Mouse (Mus musculus) cortical plate, adult 2 months (tissue): Measurements from ENCODE around the gene Blmh. TPM values are rescaled to one million over a fixed set of nuclear protein-coding genes. Genes with fewer than 3 reads are reported as not detected.
A peak's percentile ranks its signal among the peaks of the same experiment; 100 is the strongest.

Source experiments
- H3K27ac ChIP-seq: fragments of 200-500 bp; 2 replicates; pipeline ENCODE4 v1.5.1; 2012; ENCODE audit warnings: low read length, control low read depth, inconsistent platforms; ENCODE audit not compliant: insufficient read depth
- H3K4me1 ChIP-seq: fragments of 200-500 bp; 2 replicates; pipeline ENCODE4 v1.6.1; 2011; ENCODE audit warnings: low read length; ENCODE audit not compliant: control insufficient read depth, insufficient read depth
- H3K4me3 ChIP-seq: fragments of 200-500 bp; 2 replicates; pipeline ENCODE4 v1.5.1; 2011; ENCODE audit warnings: mild to moderate bottlenecking, low read length, control low read depth; ENCODE audit not compliant: insufficient read depth
- CTCF ChIP-seq: fragments of 200-500 bp; IDR thresholded peaks from 2 replicates; pipeline ENCODE4 v1.5.1; 2011; ENCODE audit warnings: mild to moderate bottlenecking, control low read depth, low read length; ENCODE audit not compliant: insufficient read depth; ENCODE audit errors: extremely low read depth
- POLR2A ChIP-seq: fragments of 200-500 bp; IDR thresholded peaks from 2 replicates; pipeline ENCODE4 v1.6.1; 2011; ENCODE audit warnings: mild to moderate bottlenecking, low read length, control low read depth; ENCODE audit not compliant: insufficient read depth; ENCODE audit errors: extremely low read depth
- polyA plus RNA-seq: library from polyadenylated mRNA; depleted of rRNA; stranded (reverse); fragments of >200 nt; gene quantifications from 2 replicates; pipeline ENCODE4 v1.2.3, GENCODE M21; 2012; rRNA removed

The Blmh gene
- 37.7 and 38.1 TPM in 2 replicates for polyA plus RNA-seq

GRCm38 (mm10) chr11:76924759-76925236 is at the start of gene Blmh:
Gene Blmh (plus strand): TSS chr11:76924809.
- TF ChIP-seq CTCF (no peak), POLR2A (no peak)
- no peak within 1 kb of the TSS for H3K4me3 ChIP-seq
- H3K27ac ChIP-seq = no peak within 1 kb of the TSS
- no peaks in the 10 kb centered on the region for H3K4me1 ChIP-seq

- TF ChIP-seq POLR2A = no peak
- TF ChIP-seq CTCF = no peak
Observed at GRCm38 (mm10) chr11:76879816-76880215, 44.8 kb upstream of the Blmh start.

GRCm38 (mm10) chr11:76884451-76884850 is 40.2 kb upstream of the Blmh start:
- Histone ChIP-seq H3K4me3 (no peak overlapping the region), H3K27ac (no peak overlapping the region), H3K4me1 (no peaks in the 10 kb centered on the region)
- TF ChIP-seq POLR2A (no peak), CTCF (no peak)

More at GRCm38 (mm10) chr11:76879816-76880215, 44.8 kb upstream of the Blmh start:
- Histone ChIP-seq H3K27ac (no peak overlapping the region), H3K4me1 (no peaks in the 10 kb centered on the region), H3K4me3 (no peak overlapping the region)

- Histone ChIP-seq H3K27ac (peak overlapping the region; percentile 49; the same call in 1 of the 2 replicates), H3K4me1 (no peaks in the 10 kb centered on the region), H3K4me3 (no peak overlapping the region)
- no peak for TF ChIP-seq CTCF
- no peak for TF ChIP-seq POLR2A
Observed at GRCm38 (mm10) chr11:76889339-76890164, 35.1 kb upstream of the Blmh start.

GRCm38 (mm10) chr11:76891171-76891570 is 33.4 kb upstream of the Blmh start:
- H3K4me3 ChIP-seq = no peak overlapping the region
- H3K4me1 ChIP-seq = no peaks in the 10 kb centered on the region
- TF ChIP-seq POLR2A (no peak), CTCF (no peak)
- no peak overlapping the region for H3K27ac ChIP-seq

GRCm38 (mm10) chr11:76891738-76892349 is 32.8 kb upstream of the Blmh start:
- Histone ChIP-seq H3K4me1 (no peaks in the 10 kb centered on the region), H3K27ac (no peak overlapping the region), H3K4me3 (no peak overlapping the region)
- TF ChIP-seq POLR2A (no peak), CTCF (no peak)

- H3K4me3 ChIP-seq = no peak overlapping the region
- TF ChIP-seq POLR2A = no peak
- TF ChIP-seq CTCF = no peak
- H3K4me1 ChIP-seq = no peaks in the 10 kb centered on the region
- H3K27ac ChIP-seq = no peak overlapping the region
Observed at GRCm38 (mm10) chr11:76892972-76893371, 31.6 kb upstream of the Blmh start.

- Histone ChIP-seq H3K4me3 (no peak overlapping the region), H3K27ac (no peak overlapping the region), H3K4me1 (no peaks in the 10 kb centered on the region)
- TF ChIP-seq CTCF (no peak), POLR2A (no peak)
Observed at GRCm38 (mm10) chr11:76893570-76893969, 31.0 kb upstream of the Blmh start.

- no peak overlapping the region for H3K27ac ChIP-seq
- H3K4me1 ChIP-seq = no peaks in the 10 kb centered on the region
- no peak overlapping the region for H3K4me3 ChIP-seq
- TF ChIP-seq POLR2A = no peak
- peak; percentile 75 for TF ChIP-seq CTCF
Observed at GRCm38 (mm10) chr11:76894240-76894639, 30.4 kb upstream of the Blmh start.
